Mouse (Mus musculus) urinary bladder, postnatal 14 days (tissue): ENCODE measurements at regions not wholly inside any gene's neighbourhood (a gene's known extent, or its start where the extent isn't known, plus 50 kb on each side); places are given as distances from the start of the nearest gene placed in this dataset.
A peak's percentile ranks its signal among the peaks of the same experiment; 100 is the strongest.

Source experiments
- DNase-seq: peaks from one replicate; pipeline ENCODE4 v3.0.0; 2021; ENCODE audit warnings: low spot score

- DNase-seq = no peak
These were observed 105.8 kb upstream of the Slc4a7 start for GRCm38 (mm10) chr14:14596057-14596809.

GRCm38 (mm10) chr14:14599586-14599985, 102.5 kb upstream of the Slc4a7 start:
- no peak for DNase-seq

- DNase-seq = no peak
These were observed 102.1 kb upstream of the Slc4a7 start for GRCm38 (mm10) chr14:14599990-14600389.

DNA sequence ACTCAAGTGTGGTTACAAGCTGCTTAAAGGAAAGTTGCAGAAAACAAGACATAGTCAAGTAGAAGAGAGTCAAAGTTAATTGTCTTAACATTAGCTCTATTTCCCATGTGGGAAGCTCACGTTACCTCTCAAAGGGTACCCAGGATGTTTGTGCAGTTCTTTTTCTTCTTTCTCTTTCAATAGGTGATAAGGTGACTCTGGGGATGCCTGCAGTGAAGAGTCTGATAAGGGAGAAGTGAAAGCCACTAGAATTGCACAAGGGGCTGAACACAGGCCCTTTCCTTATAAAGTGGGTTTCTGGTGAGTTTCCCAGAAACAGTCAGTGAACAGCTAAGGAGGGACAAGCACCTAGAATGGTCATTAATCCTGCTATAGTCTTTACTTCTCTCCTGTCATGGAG, 98.6 kb upstream of the Slc4a7 start:
- DNase-seq = no peak

DNA sequence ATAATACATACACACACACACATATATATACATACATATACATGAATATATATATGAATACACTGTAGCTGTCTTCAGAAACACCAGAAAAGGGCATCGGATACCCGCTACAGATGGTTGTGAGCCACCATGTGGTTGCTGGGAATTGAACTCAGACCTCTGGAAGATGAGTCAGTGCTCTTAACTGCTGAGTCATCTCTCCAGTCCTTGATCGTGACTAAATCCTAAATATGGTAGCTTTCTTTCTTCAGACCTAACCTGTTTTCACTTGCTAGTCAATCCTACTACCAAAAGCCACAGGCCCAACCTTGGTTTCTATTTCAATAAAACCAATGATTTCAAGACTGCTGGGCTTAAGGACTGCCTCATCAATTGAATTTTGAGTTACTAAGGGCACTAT, 95.0 kb upstream of the Slc4a7 start:
- DNase-seq = no peak

GRCm38 (mm10) chr14:14612245-14612644, 89.8 kb upstream of the Slc4a7 start:
- DNase-seq = no peak

DNA sequence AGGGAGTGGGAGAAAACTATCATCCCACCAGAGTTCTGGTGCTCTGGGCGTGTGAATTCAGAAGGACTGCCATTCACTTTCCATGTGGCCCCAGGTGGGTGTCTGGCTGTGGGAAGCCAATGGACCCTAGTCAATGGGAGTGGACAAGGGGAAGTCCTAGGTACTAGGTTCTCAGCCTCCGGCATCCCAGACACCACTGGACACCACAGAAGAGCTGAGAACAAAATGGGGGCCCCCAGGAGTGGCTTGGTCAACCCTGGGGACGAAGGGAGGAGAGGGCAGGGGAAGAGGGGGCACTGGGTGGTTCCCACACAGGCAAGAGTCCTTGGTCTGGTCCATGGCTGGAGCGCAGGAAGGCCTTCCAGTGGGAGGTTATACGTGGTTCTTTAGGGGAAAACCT, 81.8 kb upstream of the Slc4a7 start:
- no peak for DNase-seq

DNA sequence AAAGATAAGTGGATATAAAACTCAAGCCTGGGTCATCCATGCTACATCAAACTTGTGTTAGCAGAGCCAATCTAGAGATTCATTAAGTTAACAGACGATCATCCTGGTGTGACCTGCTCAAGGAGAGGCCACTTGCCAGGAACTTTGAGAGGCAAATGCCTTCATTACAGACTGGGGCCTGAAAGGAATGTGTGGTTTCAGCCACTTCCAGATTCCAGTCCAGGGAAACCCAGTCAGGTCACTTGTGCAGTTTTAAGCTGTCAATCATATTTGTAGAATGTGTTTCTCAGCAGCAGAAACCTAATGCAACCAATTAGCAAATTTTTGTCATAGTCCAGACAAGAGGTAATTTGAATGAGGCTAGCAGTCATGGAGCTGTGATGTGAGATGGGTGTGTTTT, 73.4 kb upstream of the Slc4a7 start:
- DNase-seq = no peak

GRCm38 (mm10) chr14:14631750-14632149, 70.3 kb upstream of the Slc4a7 start:
- DNase-seq = no peak

DNA sequence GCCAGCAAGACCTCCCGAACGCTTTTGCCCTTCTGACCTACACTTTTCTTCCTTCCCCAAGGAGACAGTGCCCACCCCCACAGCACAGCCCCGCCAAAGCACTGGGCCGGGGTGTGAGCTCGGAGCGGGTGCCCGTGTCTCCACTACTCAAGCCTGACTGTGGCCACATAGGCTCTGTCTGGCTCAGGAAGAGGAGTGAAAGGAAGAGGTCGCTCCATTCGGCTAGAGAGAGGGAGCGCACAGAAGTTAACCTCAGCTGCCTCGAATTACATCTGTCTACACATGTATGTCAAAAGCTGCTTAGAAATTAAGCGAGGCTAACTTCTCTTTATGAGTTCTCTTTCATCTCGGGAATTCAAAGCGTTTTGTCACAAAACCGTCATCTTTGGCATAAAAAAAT, 69.6 kb upstream of the Slc4a7 start:
- no peak for DNase-seq

DNA sequence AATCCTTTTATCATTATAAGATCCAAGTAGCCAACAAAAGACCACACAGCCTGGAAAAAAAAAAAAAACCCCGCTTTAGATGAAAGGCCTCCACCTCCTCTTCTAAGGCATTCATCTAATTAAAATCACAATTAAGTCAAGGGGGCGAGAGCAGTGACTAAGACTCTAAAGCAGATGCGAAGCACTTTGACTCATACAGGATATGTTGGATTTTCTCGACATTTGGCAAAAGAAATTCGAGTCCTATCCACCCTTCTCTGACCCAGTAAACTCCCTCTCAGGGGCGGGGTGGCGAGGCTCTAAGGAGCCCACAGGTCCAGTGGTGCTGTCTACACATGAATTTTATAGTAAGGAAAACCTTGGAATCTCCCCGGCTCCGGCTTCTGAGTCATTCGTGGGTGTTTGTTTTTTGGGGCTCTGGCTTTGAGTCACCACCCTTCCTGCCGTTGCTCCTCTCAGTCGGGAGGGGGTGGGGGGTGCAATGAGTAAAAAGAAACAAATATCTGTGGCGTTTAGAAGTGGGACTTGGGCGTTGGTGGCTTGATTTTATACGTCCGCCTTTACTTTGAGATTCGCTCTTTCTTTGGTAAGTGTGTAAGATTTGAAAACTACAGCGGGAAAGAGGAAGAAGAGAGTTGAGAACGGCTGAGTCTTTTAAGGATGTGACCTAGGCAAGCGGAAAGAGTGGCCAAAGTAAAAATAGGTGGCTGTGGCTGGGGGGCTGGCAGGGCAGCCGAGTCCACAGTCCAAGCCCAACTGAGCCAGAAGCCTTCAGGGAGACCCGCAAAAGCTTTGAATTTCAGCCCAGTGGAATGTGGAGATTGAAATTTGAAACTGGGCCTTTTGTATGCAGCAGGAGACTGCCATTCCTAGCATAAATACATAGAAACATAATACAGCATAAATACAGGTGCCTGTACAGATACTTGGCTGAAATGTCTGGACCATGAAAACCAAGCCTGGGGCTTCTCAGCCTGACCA, 68.8 kb upstream of the Slc4a7 start:
- DNase-seq = peak; percentile 77

DNA sequence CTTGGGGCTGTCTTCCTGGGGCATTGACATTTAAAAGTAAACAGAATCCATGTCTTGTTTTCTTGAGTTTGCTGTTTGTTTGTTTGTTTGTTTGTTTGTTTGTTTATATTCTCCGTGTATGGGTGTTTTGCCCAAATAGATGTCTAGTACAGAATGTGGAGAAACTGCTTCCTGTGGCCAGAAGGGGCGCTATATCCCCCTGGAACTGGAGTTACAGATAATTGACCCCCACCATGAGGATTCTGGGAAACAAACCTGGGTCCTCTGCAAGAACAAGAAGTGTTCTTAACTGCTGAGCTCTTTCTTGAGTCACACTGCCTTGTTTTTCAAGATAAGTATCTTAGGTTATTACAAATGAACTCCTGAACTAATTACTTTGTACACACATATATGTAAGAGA, 68.1 kb upstream of the Slc4a7 start:
- DNase-seq = no peak

- no peak for DNase-seq
These were observed 62.7 kb upstream of the Slc4a7 start for GRCm38 (mm10) chr14:14639102-14640015.

DNA sequence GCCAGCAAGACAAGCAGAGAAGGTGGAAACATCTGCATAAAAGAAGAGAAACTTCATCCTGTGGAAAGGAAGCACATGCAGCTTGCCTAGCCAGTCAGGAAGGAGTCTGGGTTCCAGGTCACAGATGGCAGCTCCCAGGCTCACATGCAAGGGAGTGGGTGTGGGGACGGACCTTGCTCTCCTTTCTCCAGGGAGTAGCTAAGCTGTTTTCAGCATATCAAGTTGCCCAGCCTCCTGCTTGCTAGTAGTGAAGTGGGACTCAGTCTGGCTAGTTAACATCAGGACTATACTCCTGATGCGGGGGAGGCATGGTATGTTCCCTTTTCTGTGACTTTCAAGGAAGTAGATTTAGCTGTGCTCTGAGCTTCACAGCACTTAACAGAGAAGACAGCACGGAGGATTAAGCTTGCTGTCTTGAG, 62.0 kb upstream of the Slc4a7 start:
- DNase-seq = no peak

GRCm38 (mm10) chr14:14640557-14640956, 61.5 kb upstream of the Slc4a7 start:
- DNase-seq = no peak

- DNase-seq = no peak
These were observed 58.5 kb upstream of the Slc4a7 start for GRCm38 (mm10) chr14:14643533-14643932.

DNA sequence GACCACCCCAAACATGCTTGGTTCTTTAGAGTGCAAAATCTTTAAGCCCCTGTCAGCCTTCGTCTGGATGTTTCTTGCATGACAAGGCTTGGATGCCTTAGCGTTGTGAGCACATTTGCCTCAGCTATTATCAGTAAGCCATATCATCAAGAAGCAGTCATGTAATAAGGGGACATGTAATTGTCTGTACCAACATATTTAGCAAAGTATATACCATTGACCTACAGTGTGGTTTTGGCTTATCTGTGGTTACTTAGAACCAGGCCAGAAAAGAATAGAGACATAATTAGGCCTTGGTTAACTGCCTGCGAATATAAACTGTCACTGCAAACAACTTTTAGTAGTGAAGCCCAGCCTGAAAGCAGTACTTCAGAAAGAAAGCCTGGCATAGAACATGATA, 57.0 kb upstream of the Slc4a7 start:
- no peak for DNase-seq
